Mouse (Mus musculus) lung, postnatal 25 days (tissue): Measurements from ENCODE around the gene Vipr1.
A peak's percentile ranks its signal among the peaks of the same experiment; 100 is the strongest.

Experiments
- DNase-seq: peaks from one replicate; pipeline ENCODE4 v3.0.0; 2022; ENCODE audit warnings: low spot score

Gene Vipr1

GRCm38 (mm10) chr9:121679549-121679948 is 37.0 kb downstream of the Vipr1 start:
- DNase-seq = peak; percentile 74

DNA sequence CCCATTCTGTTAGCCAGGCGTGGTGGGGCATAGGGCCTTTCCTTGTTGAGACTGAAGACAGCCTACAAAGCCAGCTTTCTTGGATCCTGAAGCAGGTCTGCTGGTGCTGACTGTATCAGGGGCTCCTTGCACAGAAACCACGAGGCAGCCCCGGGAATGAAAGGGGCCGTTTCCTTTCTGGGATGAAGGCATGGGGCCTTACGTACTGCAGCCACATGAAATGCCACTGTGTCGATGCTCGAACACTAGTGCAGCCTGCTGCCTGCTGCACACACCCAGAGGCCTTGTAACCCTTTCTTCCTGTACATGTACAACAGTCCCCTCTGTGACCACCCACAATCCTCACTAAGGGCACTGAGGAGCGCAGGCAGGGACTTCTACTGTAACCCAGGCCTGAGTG is 38.7 kb downstream of the Vipr1 start:
- no peak for DNase-seq

DNA sequence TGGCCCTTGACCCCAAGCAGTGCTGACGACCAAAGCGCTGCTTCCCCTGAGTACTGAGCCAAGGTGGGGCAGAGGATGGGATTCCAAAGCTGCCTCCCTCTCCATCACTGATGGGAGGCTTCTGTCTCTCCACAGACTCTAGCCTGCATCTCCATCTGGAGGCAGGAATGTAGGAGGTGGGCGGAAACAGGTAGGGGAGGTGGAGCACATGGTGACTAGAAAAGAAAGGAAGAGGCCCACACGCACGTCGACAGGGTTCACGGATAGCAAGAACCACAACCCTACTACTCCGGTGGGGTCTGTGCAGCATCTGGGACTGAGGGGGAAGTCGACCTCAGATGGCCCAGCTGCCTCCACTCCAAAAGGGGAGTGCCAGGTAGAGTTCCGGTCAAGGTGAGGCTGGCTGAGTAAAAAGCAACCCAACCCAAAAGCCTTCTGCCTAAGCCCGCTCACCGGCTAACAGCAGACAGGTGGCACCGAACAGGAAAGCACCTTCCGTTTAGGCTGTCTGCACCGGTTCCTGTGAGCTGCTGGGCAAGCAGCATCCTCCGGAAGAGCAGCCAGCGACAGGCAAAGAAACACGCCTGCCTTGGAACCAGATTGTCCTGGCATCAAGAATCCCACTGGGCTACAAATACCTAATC is 39.6 kb downstream of the Vipr1 start:
- DNase-seq = no peak

GRCm38 (mm10) chr9:121684702-121685101 is 42.2 kb downstream of the Vipr1 start:
- DNase-seq = no peak

- no peak for DNase-seq
Observed at GRCm38 (mm10) chr9:121690200-121690651, 47.7 kb downstream of the Vipr1 start.

- no peak for DNase-seq
Observed at GRCm38 (mm10) chr9:121690734-121691133, 48.2 kb downstream of the Vipr1 start.

GRCm38 (mm10) chr9:121694736-121695135 is 52.2 kb downstream of the Vipr1 start:
- no peak for DNase-seq

- DNase-seq = no peak
Observed at GRCm38 (mm10) chr9:121696626-121697025, 54.1 kb downstream of the Vipr1 start.

- peak; percentile 63 for DNase-seq
Observed at GRCm38 (mm10) chr9:121697150-121698049, 54.9 kb downstream of the Vipr1 start.

DNA sequence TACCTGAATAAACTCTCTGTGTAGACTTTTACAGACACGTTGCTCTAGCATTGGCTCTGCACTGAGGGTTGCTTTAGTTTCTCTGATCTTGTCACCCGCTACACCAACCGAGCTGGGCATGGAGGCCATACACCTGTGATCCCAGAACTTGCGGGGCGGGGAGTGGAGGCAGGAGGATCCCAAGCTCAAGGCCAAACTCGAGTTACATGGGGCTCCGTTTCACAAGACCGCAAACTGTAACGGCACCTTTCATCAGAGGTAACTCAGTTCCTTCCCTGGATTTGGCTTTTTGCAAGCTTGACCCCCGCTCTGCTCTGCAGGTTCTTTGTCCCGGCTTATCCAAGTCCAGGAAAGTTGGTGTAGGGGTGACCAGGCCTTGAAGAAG is 61.7 kb downstream of the Vipr1 start:
- no peak for DNase-seq

- DNase-seq = peak; percentile 92
Observed at GRCm38 (mm10) chr9:121704646-121705625, 62.4 kb downstream of the Vipr1 start, which contains the start of gene Sec22c. Gene Sec22c, minus strand, starts transcription at chr9:121705490.

GRCm38 (mm10) chr9:121706029-121706675 is 63.6 kb downstream of the Vipr1 start:
- DNase-seq = no peak

DNA sequence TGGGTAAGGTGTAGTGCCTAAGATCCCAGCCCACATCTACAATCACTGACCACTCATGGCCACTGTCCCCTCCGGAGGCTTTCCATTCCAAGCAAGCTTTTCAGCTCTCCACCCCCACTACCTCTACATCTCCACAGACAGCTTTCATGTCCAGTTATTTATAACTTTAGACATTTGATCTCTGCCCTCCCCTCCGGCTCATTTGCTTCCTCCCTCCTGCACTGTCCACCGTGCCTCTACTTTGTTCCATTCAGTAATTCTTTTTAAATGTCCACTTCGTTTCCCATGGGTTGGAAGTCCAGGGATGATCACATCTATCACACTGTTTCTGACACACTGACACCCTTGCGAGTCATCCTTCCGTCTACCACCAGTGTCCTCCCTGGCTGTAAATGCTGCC is 65.3 kb downstream of the Vipr1 start:
- no peak for DNase-seq

DNA sequence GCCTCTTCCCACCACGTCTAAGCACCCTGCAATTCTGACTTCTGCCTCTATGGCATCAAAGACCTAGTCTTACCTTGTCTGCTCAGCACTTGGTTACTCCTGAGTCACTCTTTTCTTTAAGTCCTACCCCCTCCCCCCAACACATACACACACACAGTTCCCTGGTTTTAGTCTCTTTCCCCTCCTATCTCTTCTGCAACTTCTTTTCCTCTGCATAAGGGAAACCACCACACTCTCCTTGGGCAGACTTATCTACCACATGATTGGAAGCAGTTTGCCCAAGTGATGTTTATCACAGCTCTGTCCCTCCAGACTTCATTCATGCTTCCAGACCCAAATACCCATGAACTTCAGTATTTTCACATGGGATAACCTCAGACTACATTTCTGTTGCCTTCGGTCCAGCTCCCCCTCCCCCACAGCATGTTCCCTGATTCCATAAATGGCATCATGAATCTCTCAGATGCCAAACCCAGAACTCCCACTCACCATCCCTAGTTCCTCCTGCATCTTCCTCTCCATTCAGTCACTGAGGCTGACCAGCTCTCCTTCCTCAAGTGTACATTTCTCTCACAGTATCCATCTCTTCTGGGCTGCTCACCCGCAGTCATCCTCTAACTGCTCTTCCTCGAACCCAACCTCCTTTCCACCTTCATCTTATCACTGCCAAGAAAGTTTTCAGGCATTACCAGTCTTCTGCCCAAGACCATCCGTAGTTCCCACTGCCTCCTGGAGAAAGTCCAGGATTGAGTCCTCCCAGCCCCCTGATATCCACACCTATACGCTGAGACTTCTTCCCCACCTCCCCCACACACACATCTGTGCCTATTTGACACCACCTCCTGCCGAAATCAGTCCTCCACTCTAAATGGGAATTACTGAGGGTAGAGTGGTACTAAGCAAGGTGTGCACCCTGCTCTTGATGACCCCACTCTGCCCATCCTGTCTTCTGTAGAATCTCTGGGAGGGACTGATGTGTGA is 66.3 kb downstream of the Vipr1 start:
- DNase-seq = no peak

- DNase-seq = peak; percentile 99
Observed at GRCm38 (mm10) chr9:121709898-121710583, 67.5 kb downstream of the Vipr1 start, which contains the start of gene Ss18l2. Gene Ss18l2, plus strand, starts transcription at chr9:121710329.

DNA sequence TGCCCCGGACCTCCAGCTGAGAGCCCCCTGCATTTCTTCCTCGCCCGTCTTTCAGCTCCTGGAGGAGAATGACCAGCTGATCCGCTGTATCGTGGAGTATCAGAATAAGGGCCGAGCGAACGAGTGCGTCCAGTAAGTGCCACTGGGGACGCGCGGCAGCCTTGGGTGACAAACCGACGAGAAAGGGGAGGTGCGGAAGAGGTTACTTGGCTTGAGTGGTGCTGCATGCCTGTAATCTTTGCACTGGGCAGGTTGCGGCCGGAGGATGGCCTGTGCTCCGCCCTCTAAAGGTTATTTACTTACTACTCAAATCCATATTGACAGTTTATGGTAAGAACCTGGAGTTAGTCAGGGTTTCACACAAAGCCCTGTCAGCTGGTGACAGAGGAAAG is 68.1 kb downstream of the Vipr1 start:
- no peak for DNase-seq

GRCm38 (mm10) chr9:121717048-121717447 is 74.5 kb downstream of the Vipr1 start:
- no peak for DNase-seq

GRCm38 (mm10) chr9:121718070-121718705 is 75.7 kb downstream of the Vipr1 start:
- DNase-seq = no peak

DNA sequence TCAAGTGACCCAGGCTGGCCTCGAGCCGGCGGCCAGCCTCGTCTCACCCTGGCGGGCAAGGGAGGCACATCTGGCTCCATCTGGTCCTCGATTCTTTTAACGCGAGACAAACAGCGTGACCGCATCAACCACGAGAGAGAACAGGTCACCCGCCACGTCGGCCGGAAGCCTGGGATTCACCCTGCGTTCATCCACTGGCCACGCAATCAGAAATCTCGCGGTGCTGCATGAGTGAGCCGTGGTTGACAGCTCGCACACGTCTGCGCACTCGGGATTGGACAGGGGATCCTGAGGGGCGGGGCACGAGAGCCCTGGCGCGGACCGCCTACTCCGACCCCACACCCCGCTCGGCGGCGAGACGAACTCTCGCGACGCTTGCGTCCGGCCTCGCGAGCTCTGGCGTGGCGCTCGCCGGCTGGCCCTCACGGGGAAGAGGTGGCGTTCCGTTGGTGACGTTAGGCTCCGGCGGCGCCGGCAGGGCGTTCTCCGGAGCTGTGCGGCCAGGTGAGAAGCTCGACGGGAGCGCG is 76.3 kb downstream of the Vipr1 start, which contains the start of gene Nktr:
Gene Nktr, plus strand, starts transcription at position 378 of the 527 bp plus-strand sequence.
- DNase-seq = peak; percentile 99
